Mouse (Mus musculus) ES-Bruce4 (cell line): ENCODE measurements at regions not wholly inside any gene's neighbourhood (a gene's known extent, or its start where the extent isn't known, plus 50 kb on each side); places are given as distances from the start of the nearest gene placed in this dataset.

ENCODE experiments used
- H3K27ac ChIP-seq: 2 replicates; pipeline ENCODE4 v1.5.1; 2012; ENCODE audit warnings: low read length, inconsistent platforms; ENCODE audit not compliant: insufficient read depth
- H3K27me3 ChIP-seq: 2 replicates; pipeline ENCODE4 v1.6.1; 2012; ENCODE audit warnings: mild to moderate bottlenecking, low read length, inconsistent platforms; ENCODE audit not compliant: control insufficient read depth, poor library complexity, insufficient read depth, severe bottlenecking
- H3K36me3 ChIP-seq: 2 replicates; pipeline ENCODE4 v1.6.1; 2012; ENCODE audit warnings: inconsistent platforms, mild to moderate bottlenecking, low read length, moderate library complexity; ENCODE audit not compliant: control insufficient read depth, poor library complexity, insufficient read depth, severe bottlenecking
- H3K4me1 ChIP-seq: one replicate; pipeline ENCODE4 v1.8.1; 2011; ENCODE audit warnings: low read length; ENCODE audit not compliant: control insufficient read depth, insufficient read depth
- H3K4me3 ChIP-seq: 2 replicates; pipeline ENCODE4 v1.5.1; 2011; ENCODE audit warnings: low read depth, mild to moderate bottlenecking, low read length
- H3K9ac ChIP-seq: 2 replicates; pipeline ENCODE4 v1.6.1; 2012; ENCODE audit warnings: low read depth, mild to moderate bottlenecking, inconsistent platforms; ENCODE audit not compliant: poor library complexity, severe bottlenecking
- H3K9me3 ChIP-seq: replicated peaks from 2 replicates; pipeline ENCODE4 v1.6.1; 2012; ENCODE audit warnings: mild to moderate bottlenecking, low read length, inconsistent platforms; ENCODE audit not compliant: control insufficient read depth, poor library complexity, insufficient read depth, severe bottlenecking
- CTCF ChIP-seq: IDR thresholded peaks from one replicate; pipeline ENCODE4 v1.8.1; 2011; ENCODE audit warnings: low read depth, low read length
- EP300 ChIP-seq: IDR thresholded peaks from 2 replicates; pipeline ENCODE4 v1.6.1; 2011; ENCODE audit warnings: low read depth, low read length; ENCODE audit not compliant: insufficient read depth
- POLR2A ChIP-seq: IDR thresholded peaks from one replicate; pipeline ENCODE4 v1.8.1; 2011; ENCODE audit warnings: low read length; ENCODE audit not compliant: insufficient read depth

- no peak for TF ChIP-seq EP300
- no peak for TF ChIP-seq CTCF
- TF ChIP-seq POLR2A: no peak
- Histone ChIP-seq H3K27me3 (no peaks in the 10 kb centered on the region), H3K9me3 (peaks cover 21% of the 10 kb centered on the region), H3K27ac (no peak overlapping the region), H3K4me1 (no peaks in the 10 kb centered on the region), H3K4me3 (no peak overlapping the region), H3K9ac (no peak overlapping the region), H3K36me3 (no peaks in the 10 kb centered on the region)
These were observed 267.8 kb downstream of the Adra2a start for GRCm38 (mm10) chr19:54311723-54312122.

- no peak for TF ChIP-seq CTCF
- TF ChIP-seq EP300: no peak
- TF ChIP-seq POLR2A: no peak
- no peak overlapping the region for H3K9ac ChIP-seq
- no peaks in the 10 kb centered on the region for H3K36me3 ChIP-seq
- H3K4me1 ChIP-seq: no peaks in the 10 kb centered on the region
- no peak overlapping the region for H3K27ac ChIP-seq
- H3K4me3 ChIP-seq: no peak overlapping the region
- no peaks in the 10 kb centered on the region for H3K27me3 ChIP-seq
- no peaks in the 10 kb centered on the region; the same call in 1 of the 2 replicates for H3K9me3 ChIP-seq
These were observed 279.3 kb downstream of the Adra2a start for GRCm38 (mm10) chr19:54323276-54323675.

GRCm38 (mm10) chr19:54324991-54325390 lies 281.0 kb downstream of the Adra2a start:
- H3K27ac ChIP-seq: no peak overlapping the region
- H3K36me3 ChIP-seq: no peaks in the 10 kb centered on the region
- H3K4me3 ChIP-seq: no peak overlapping the region
- no peak overlapping the region for H3K9ac ChIP-seq
- TF ChIP-seq CTCF (no peak), EP300 (no peak)
- H3K27me3 ChIP-seq: no peaks in the 10 kb centered on the region
- H3K4me1 ChIP-seq: no peaks in the 10 kb centered on the region
- no peaks in the 10 kb centered on the region; the same call in 1 of the 2 replicates for H3K9me3 ChIP-seq

- TF ChIP-seq POLR2A: no peak
- no peak for TF ChIP-seq CTCF
- no peak for TF ChIP-seq EP300
- Histone ChIP-seq H3K4me1 (no peaks in the 10 kb centered on the region), H3K9ac (no peak overlapping the region), H3K9me3 (no peaks in the 10 kb centered on the region; the same call in 1 of the 2 replicates), H3K36me3 (no peaks in the 10 kb centered on the region), H3K27ac (no peak overlapping the region), H3K27me3 (no peaks in the 10 kb centered on the region), H3K4me3 (no peak overlapping the region)
These were observed 288.2 kb downstream of the Adra2a start for GRCm38 (mm10) chr19:54332140-54332539.

- Histone ChIP-seq H3K9me3 (no peaks in the 10 kb centered on the region), H3K9ac (no peak overlapping the region), H3K4me3 (no peak overlapping the region), H3K4me1 (no peaks in the 10 kb centered on the region), H3K27me3 (no peaks in the 10 kb centered on the region), H3K27ac (no peak overlapping the region), H3K36me3 (no peaks in the 10 kb centered on the region)
- TF ChIP-seq CTCF (no peak), POLR2A (no peak), EP300 (no peak)
These were observed 296.9 kb downstream of the Adra2a start for GRCm38 (mm10) chr19:54340778-54341291.

- H3K4me1 ChIP-seq: no peaks in the 10 kb centered on the region
- H3K9ac ChIP-seq: no peak overlapping the region
- TF ChIP-seq EP300: no peak
- no peak for TF ChIP-seq POLR2A
- no peak for TF ChIP-seq CTCF
- H3K9me3 ChIP-seq: no peaks in the 10 kb centered on the region
- H3K36me3 ChIP-seq: no peaks in the 10 kb centered on the region
- no peaks in the 10 kb centered on the region for H3K27me3 ChIP-seq
- H3K4me3 ChIP-seq: no peak overlapping the region
- no peak overlapping the region for H3K27ac ChIP-seq
These were observed 315.8 kb downstream of the Adra2a start for GRCm38 (mm10) chr19:54359731-54360130.
